Mouse (Mus musculus) hindbrain, embryonic 16.5 days (tissue): ENCODE results near the gene Zmiz1. TPM values are rescaled to one million over a fixed set of nuclear protein-coding genes. Genes with fewer than 3 reads are reported as not detected.

Source experiments
- ATAC-seq: fragments of 200-750 bp; cut with Nextera tagmentation; 2 replicates; pipeline ENCODE4 v1.8.0; 2017; ENCODE audit warnings: moderate TSS enrichment, moderate library complexity
- H3K27ac ChIP-seq: fragments of 300-500 bp; sonication (generic); 2 replicates; pipeline ENCODE4 v1.5.1; 2014; ENCODE audit warnings: low read depth, mild to moderate bottlenecking, control low read depth, low read length, moderate library complexity
- H3K27me3 ChIP-seq: fragments of 300-500 bp; sonication (generic); replicated peaks from 2 replicates; pipeline ENCODE4 v1.6.1; 2014; ENCODE audit warnings: low read length; ENCODE audit not compliant: control insufficient read depth, insufficient read depth
- H3K36me3 ChIP-seq: fragments of 300-500 bp; sonication (generic); 2 replicates; pipeline ENCODE4 v1.6.1; 2014; ENCODE audit warnings: mild to moderate bottlenecking, low read length, moderate library complexity, mixed read lengths; ENCODE audit not compliant: control insufficient read depth, insufficient read depth
- H3K4me1 ChIP-seq: fragments of 300-500 bp; sonication (generic); 2 replicates; pipeline ENCODE4 v1.6.1; 2014; ENCODE audit warnings: low read depth, low read length; ENCODE audit not compliant: control insufficient read depth, insufficient read depth
- H3K4me2 ChIP-seq: fragments of 300-500 bp; sonication (generic); 2 replicates; pipeline ENCODE4 v1.6.1; 2014; ENCODE audit warnings: mild to moderate bottlenecking, low read length, control low read depth, moderate library complexity
- H3K4me3 ChIP-seq: fragments of 300-500 bp; sonication (generic); 2 replicates; pipeline ENCODE4 v1.5.1; 2014; ENCODE audit warnings: mild to moderate bottlenecking, low read length, control low read depth, moderate library complexity
- H3K9ac ChIP-seq: fragments of 300-500 bp; sonication (generic); 2 replicates; pipeline ENCODE4 v1.6.1; 2014; ENCODE audit warnings: low read depth, mild to moderate bottlenecking, control low read depth, low read length, moderate library complexity
- H3K9me3 ChIP-seq: fragments of 300-500 bp; sonication (generic); 2 replicates; pipeline ENCODE4 v1.6.1; 2014; ENCODE audit warnings: mild to moderate bottlenecking, low read length, moderate library complexity; ENCODE audit not compliant: control insufficient read depth
- WGBS: fragments of 180-500 bp; shearing (Covaris S2); extraction: QIAGEN DNeasy Blood & Tissue Kit; methylation state at CpG from one replicate; pipeline ENCODE4 v1.1.7; 2014; 5-methylcytosine and 5-hydroxymethylcytosine counted together
- polyA plus RNA-seq: library from polyadenylated mRNA; unstranded; fragments of >200 nt; fragmentation: Nextera tagmentation; extraction: Ambion mirVana; gene quantifications from 2 replicates; pipeline ENCODE4 v1.2.1, GENCODE M21; 2015

Zmiz1 gene
- polyA plus RNA-seq, 1 experiment from 2014 or later, result 50.4 TPM

DNA sequence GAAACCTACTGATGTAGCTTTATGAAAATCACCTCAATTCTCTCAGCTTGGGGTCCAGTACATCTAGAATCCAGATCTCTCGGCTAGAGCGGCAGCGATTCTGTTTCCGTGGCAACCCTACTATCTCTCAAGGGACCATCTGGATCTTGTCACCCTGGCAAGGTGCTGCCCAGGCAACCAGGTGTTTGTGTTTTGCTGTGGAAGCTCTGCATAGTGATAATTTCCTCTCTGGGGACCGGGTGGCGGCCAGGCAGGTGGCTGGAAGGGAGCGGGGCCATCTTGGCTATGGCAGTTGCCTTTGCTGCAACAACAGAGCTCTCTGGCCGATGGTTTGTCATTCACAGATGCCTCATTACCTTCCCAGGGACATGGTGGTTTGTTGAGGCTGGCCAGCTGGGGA is 134.9 kb downstream of the Zmiz1 start:
- H3K27ac ChIP-seq, result peak overlapping the region; percentile 67; the same call in 1 of the 2 replicates
- H3K36me3 ChIP-seq, result no peaks in the 10 kb centered on the region
- WGBS, result 50% methylated on average over 8 of the region's 8 CpGs
- no peaks in the 10 kb centered on the region for H3K9me3 ChIP-seq
- peaks cover 29% of the 10 kb centered on the region for H3K4me1 ChIP-seq
- H3K4me2 ChIP-seq, result no peak overlapping the region
- H3K4me3 ChIP-seq, result no peak overlapping the region
- 0 out of 2 replicates have a peak overlapping the region, but pooled peaks have one; percentile 23 for H3K9ac ChIP-seq
- no peaks in the 10 kb centered on the region for H3K27me3 ChIP-seq
- no peak for ATAC-seq

GRCm38 (mm10) chr14:25594611-25595010 is 135.6 kb downstream of the Zmiz1 start:
- H3K4me3 ChIP-seq, result no peak overlapping the region
- no peak overlapping the region for H3K4me2 ChIP-seq
- no peaks in the 10 kb centered on the region for H3K27me3 ChIP-seq
- H3K9me3 ChIP-seq, result no peaks in the 10 kb centered on the region
- peaks cover 24% of the 10 kb centered on the region for H3K4me1 ChIP-seq
- peak overlapping the region; percentile 10; the same call in 1 of the 2 replicates for H3K9ac ChIP-seq
- ATAC-seq, result no peak
- peak overlapping the region; percentile 44; the same call in 1 of the 2 replicates for H3K27ac ChIP-seq
- H3K36me3 ChIP-seq, result no peaks in the 10 kb centered on the region
- 66% methylated on average over 4 of the region's 4 CpGs for WGBS

DNA sequence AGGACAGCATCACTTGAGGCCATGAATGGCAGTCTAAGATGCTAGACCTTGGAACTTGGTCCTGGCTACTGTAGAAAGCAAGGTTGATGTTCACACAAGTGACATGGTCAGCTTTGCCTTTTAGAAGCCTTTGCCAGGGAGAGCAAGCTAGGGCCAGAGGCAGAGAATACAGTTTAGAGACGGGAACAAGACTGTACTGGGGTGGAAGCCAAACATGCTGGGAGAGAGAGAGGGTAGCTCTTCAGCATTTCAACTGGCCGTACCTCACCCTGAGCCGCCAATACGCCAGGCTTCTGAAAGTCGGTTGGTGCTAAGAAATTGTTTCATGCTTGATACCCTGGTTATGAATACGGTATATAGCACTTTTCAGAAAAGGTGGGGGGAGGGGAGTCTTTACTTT is 140.0 kb downstream of the Zmiz1 start:
- WGBS, result 71% methylated on average over 6 of the region's 6 CpGs

DNA sequence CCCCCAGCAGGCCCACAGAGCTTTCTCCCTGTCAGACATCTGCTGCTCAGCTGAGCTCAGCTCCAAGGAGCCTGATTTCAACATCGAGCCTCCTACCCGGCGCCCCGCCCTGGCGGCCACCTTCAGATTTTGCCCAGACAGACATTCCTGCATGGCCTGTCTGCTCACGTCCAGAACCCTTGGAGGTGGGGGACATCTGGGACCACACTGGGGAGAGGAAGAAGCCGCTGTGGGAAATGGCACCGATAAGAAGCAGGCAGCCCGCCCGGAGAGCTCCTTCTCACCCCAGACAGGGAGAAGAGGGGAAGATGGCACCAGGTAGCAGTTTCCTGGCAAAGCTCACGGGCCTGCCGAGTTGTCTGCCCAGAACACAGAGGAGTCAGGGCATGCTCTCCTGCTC is 140.9 kb downstream of the Zmiz1 start:
- 78% methylated on average over 12 of the region's 12 CpGs for WGBS
- Histone ChIP-seq H3K4me2 (no peak overlapping the region), H3K4me3 (no peak overlapping the region), H3K9ac (no peak overlapping the region), H3K4me1 (peaks cover 19% of the 10 kb centered on the region), H3K27me3 (no peaks in the 10 kb centered on the region), H3K9me3 (no peaks in the 10 kb centered on the region), H3K27ac (no peak overlapping the region; the same call in 1 of the 2 replicates), H3K36me3 (no peaks in the 10 kb centered on the region)
- ATAC-seq, result no peak

More for the DNA sequence above, 140.0 kb downstream of the Zmiz1 start:
- ATAC-seq, result peak; percentile 26; the same call in 1 of the 2 replicates
- Histone ChIP-seq H3K36me3 (no peaks in the 10 kb centered on the region), H3K27ac (no peak overlapping the region), H3K9ac (no peak overlapping the region), H3K9me3 (no peaks in the 10 kb centered on the region), H3K4me2 (no peak overlapping the region), H3K4me3 (no peak overlapping the region), H3K27me3 (no peaks in the 10 kb centered on the region), H3K4me1 (peaks cover 17% of the 10 kb centered on the region)

DNA sequence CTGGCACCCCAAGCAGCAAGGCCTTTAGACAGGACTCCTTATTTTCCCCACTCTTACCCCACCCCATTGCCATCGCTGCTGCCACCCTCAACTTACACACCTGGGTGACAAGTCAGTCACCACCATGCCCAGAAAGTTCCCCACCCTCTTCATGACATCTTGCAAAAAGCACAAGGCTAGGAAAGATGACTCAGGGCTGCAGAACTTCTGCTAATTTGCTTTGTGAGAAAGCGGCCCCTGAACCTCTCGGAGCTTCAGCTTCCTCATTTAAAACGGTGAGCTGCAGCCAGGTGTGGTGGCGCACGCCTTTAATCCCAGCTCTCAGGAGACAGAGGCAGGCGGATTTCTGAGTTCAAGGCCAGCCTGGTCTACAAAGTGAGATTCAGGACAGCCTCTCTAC is 141.4 kb downstream of the Zmiz1 start:
- H3K4me1 ChIP-seq, result peaks cover 20% of the 10 kb centered on the region

DNA sequence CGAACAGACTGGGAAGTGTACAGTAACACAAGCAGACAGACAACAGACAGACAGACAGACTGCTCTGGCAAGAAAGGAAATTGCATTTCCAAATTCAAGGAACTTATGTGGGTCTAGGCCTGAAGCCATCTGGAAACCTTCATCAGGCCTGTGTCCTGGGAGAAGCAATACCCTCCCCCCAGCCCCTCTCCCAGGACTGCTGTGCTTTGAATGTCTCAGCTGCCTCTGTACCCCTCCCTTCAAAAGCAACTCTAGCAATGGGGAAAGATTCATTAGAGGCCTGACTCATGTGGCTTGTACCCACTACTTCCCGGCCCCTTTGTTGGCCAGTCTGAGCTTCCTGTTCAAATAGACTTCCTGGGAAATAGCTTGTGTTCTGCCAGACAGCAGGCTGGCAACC is 142.0 kb downstream of the Zmiz1 start:
- no peaks in the 10 kb centered on the region for H3K9me3 ChIP-seq
- ATAC-seq, result no peak
- H3K9ac ChIP-seq, result no peak overlapping the region
- H3K36me3 ChIP-seq, result no peaks in the 10 kb centered on the region
- H3K4me1 ChIP-seq, result peaks cover 22% of the 10 kb centered on the region
- no peak overlapping the region for H3K4me3 ChIP-seq
- H3K4me2 ChIP-seq, result no peak overlapping the region
- H3K27me3 ChIP-seq, result no peaks in the 10 kb centered on the region
- H3K27ac ChIP-seq, result no peak overlapping the region
- WGBS, result 50% methylated on average over 2 of the region's 2 CpGs

More for the DNA sequence above, 141.4 kb downstream of the Zmiz1 start:
- no peak for ATAC-seq
- WGBS, result 85% methylated on average over 7 of the region's 7 CpGs
- Histone ChIP-seq H3K36me3 (no peaks in the 10 kb centered on the region), H3K9me3 (no peaks in the 10 kb centered on the region), H3K27ac (no peak overlapping the region; the same call in none of the 2 replicates), H3K27me3 (no peaks in the 10 kb centered on the region), H3K4me2 (no peak overlapping the region), H3K9ac (no peak overlapping the region), H3K4me3 (no peak overlapping the region)

- Histone ChIP-seq H3K27me3 (no peaks in the 10 kb centered on the region), H3K27ac (no peak overlapping the region), H3K36me3 (no peaks in the 10 kb centered on the region), H3K9me3 (no peaks in the 10 kb centered on the region), H3K4me2 (no peak overlapping the region), H3K4me1 (peaks cover 29% of the 10 kb centered on the region), H3K4me3 (no peak overlapping the region), H3K9ac (no peak overlapping the region)
- no peak for ATAC-seq
- 91% methylated on average over 2 of the region's 2 CpGs for WGBS
Measured at GRCm38 (mm10) chr14:25602018-25602417, 143.0 kb downstream of the Zmiz1 start.

DNA sequence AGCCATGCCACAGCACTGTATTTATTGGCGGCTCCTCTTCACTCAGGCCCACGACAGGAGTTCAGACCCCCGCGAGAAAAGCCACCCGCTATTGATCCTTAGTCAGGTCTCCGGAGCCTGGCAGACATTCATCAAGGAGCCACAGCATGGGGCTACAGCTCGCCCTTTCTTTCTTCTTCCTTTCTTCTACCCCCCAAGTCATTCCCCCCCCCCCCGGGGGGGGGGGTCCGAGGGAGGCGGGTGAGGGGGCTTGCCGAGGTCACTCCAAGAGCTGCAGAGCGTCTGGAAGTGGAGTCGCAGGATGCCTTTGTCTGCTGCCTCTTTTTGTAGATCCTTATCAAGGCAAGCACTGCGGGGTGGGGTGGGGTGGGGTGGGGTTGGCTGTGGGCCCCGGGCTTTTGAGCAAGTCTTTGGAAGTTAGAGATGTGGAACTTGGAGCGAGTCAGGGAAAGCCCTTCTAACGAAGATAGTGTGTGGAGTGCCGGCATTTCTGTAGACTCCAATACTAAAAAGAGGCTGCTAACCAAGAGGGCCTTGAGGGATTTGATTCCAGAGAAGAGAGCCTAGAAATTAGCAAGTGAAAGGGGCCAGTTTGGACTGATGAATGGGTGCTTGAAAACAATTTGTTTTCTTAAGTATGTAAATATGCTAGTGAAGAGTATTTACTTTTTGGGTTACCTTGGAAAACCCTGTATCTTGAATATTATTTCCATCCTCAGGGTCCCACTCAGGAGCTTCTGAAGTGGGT is 145.6 kb downstream of the Zmiz1 start:
- H3K4me2 ChIP-seq, result no peak overlapping the region
- no peak for ATAC-seq
- no peaks in the 10 kb centered on the region for H3K9me3 ChIP-seq
- H3K27ac ChIP-seq, result peak overlapping the region; percentile 41; the same call in 1 of the 2 replicates
- no peak overlapping the region for H3K4me3 ChIP-seq
- H3K9ac ChIP-seq, result 0 out of 2 replicates have a peak overlapping the region, but pooled peaks have one; percentile 10
- 2% methylated on average over 17 of the region's 18 CpGs for WGBS
- H3K4me1 ChIP-seq, result peaks cover 35% of the 10 kb centered on the region
- no peaks in the 10 kb centered on the region for H3K36me3 ChIP-seq
- no peaks in the 10 kb centered on the region for H3K27me3 ChIP-seq

DNA sequence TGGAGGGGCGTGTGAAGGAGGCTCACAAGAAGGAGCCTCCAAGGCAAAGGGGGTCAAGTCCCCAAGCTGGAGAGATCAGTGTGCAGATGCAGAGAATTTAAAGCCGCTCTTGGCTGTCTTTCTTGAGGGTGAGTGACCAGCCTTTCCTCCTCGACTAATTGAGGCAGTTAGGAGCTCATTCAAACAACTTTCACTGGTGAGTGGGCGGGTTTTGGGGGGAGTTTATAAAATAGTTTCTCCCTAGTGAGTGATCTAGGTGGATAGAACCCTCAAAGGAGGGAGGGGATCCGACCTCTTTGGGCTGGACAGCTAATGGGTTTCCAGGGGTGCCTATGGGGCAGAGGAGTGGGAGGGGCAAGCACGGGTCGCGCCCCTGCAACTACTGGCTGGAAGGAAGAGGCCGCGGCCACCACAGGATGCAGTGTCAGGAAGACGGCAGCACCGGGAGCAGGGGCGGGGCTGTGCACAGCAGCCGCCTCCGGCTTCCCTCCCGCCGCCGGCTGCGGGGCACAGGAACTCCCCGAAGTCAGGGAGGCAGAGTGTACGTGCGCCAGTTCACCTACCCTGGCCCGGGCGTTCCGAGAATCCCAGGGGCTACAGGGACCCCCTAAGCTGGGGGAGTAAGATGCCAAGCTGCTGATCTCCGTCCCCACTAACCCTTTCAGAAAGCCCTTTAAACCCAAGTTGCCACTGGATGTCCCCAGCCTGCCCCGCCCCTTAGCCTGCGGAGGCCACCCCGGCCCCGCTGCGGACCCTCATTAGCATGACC is 147.6 kb downstream of the Zmiz1 start:
- WGBS, result 3% methylated on average over 31 of the region's 31 CpGs
- Histone ChIP-seq H3K4me2 (peak overlapping the region; percentile 80), H3K4me3 (peak overlapping the region; percentile 61), H3K4me1 (peaks cover 48% of the 10 kb centered on the region), H3K27me3 (no peaks in the 10 kb centered on the region), H3K27ac (peak overlapping the region; percentile 98), H3K9me3 (no peaks in the 10 kb centered on the region), H3K36me3 (no peaks in the 10 kb centered on the region), H3K9ac (peak overlapping the region; percentile 92)
- ATAC-seq, result peak; percentile 2; the same call in 1 of the 2 replicates
